Mouse (Mus musculus) thymus, adult 2 months (tissue): ENCODE data around the gene Ikzf3. TPM values are rescaled to one million over a fixed set of nuclear protein-coding genes. Genes with fewer than 3 reads are reported as not detected.

Source experiments
- DNase-seq: peaks from one replicate; pipeline ENCODE4 v3.0.0; 2021
- H3K27ac ChIP-seq: fragments of 200-500 bp; 2 replicates; pipeline ENCODE4 v1.5.1; 2012; ENCODE audit warnings: low read length, control low read depth; ENCODE audit not compliant: control insufficient read depth, insufficient read depth
- H3K27me3 ChIP-seq: fragments of 200-500 bp; 2 replicates; pipeline ENCODE4 v1.6.1; 2012; ENCODE audit warnings: mild to moderate bottlenecking, low read length, moderate library complexity, mixed read lengths; ENCODE audit not compliant: control insufficient read depth, insufficient read depth
- H3K36me3 ChIP-seq: fragments of 200-500 bp; 2 replicates; pipeline ENCODE4 v1.6.1; 2012; ENCODE audit warnings: mild to moderate bottlenecking, low read length, moderate library complexity; ENCODE audit not compliant: control insufficient read depth, insufficient read depth
- H3K4me1 ChIP-seq: fragments of 200-500 bp; replicated peaks from 2 replicates; pipeline ENCODE4 v1.6.1; 2012; ENCODE audit warnings: low read length; ENCODE audit not compliant: control insufficient read depth, insufficient read depth
- H3K4me3 ChIP-seq: fragments of 200-500 bp; 2 replicates; pipeline ENCODE4 v1.5.1; 2012; ENCODE audit warnings: mild to moderate bottlenecking, low read length, control low read depth, moderate library complexity; ENCODE audit not compliant: control insufficient read depth, insufficient read depth
- CTCF ChIP-seq: fragments of 200-500 bp; IDR thresholded peaks from 2 replicates; pipeline ENCODE4 v1.5.1; 2012; ENCODE audit warnings: mild to moderate bottlenecking, control low read depth, low read length, moderate library complexity, borderline replicate concordance; ENCODE audit not compliant: control insufficient read depth, poor library complexity, insufficient read depth; ENCODE audit errors: extremely low read depth
- POLR2A ChIP-seq: fragments of 200-500 bp; IDR thresholded peaks from 2 replicates; pipeline ENCODE4 v1.6.1; 2012; ENCODE audit warnings: mild to moderate bottlenecking, low read length, control low read depth, moderate library complexity; ENCODE audit not compliant: control insufficient read depth, poor library complexity, insufficient read depth; ENCODE audit errors: extremely low read depth
- WGBS: fragments of 180-500 bp; shearing (Covaris S2); methylation state at CpG from one replicate; pipeline ENCODE4 v1.1.7; 2018; 5-methylcytosine and 5-hydroxymethylcytosine counted together
- polyA plus RNA-seq: library from polyadenylated mRNA; depleted of rRNA; stranded (reverse); fragments of >200 nt; gene quantifications from 2 replicates; pipeline ENCODE4 v1.2.3, GENCODE M21; 2012

Gene Ikzf3
- polyA plus RNA-seq, 1 experiment, result 143 TPM

- TF ChIP-seq CTCF, result no peak
- TF ChIP-seq POLR2A, result no peak
- Histone ChIP-seq H3K36me3 (peaks cover 9% of the 10 kb centered on the region; the same call in 1 of the 2 replicates), H3K27ac (peak overlapping the region; percentile 97), H3K4me1 (peaks cover 23% of the 10 kb centered on the region), H3K4me3 (peak overlapping the region; percentile 67), H3K27me3 (no peaks in the 10 kb centered on the region)
- WGBS, result 4% methylated on average over 16 of the region's 16 CpGs
- DNase-seq, result no peak
Observed at GRCm38 (mm10) chr11:98544890-98545677, 747 bp downstream of the Ikzf3 start.

- peaks cover 9% of the 10 kb centered on the region; the same call in 1 of the 2 replicates for H3K36me3 ChIP-seq
- 98% methylated on average over 1 of the region's 1 CpGs for WGBS
- H3K4me1 ChIP-seq, result peaks cover 19% of the 10 kb centered on the region
- no peak overlapping the region for H3K4me3 ChIP-seq
- no peak for TF ChIP-seq CTCF
- no peak for DNase-seq
- no peaks in the 10 kb centered on the region for H3K27me3 ChIP-seq
- no peak overlapping the region for H3K27ac ChIP-seq
Observed at GRCm38 (mm10) chr11:98543414-98543813, 2.4 kb downstream of the Ikzf3 start.

- DNase-seq, result no peak
- Histone ChIP-seq H3K4me1 (peaks cover 17% of the 10 kb centered on the region), H3K4me3 (no peak overlapping the region), H3K27ac (peak overlapping the region; percentile 44; the same call in 1 of the 2 replicates), H3K27me3 (no peaks in the 10 kb centered on the region), H3K36me3 (peaks cover 9% of the 10 kb centered on the region; the same call in 1 of the 2 replicates)
- 71% methylated on average over 8 of the region's 8 CpGs for WGBS
- TF ChIP-seq CTCF, result no peak
- no peak for TF ChIP-seq POLR2A
Observed at GRCm38 (mm10) chr11:98542553-98542952, 3.3 kb downstream of the Ikzf3 start.

GRCm38 (mm10) chr11:98540319-98540718 lies 5.5 kb downstream of the Ikzf3 start:
- DNase-seq, result no peak
- H3K4me3 ChIP-seq, result no peak overlapping the region
- WGBS, result 88% methylated on average over 5 of the region's 5 CpGs

GRCm38 (mm10) chr11:98537480-98538034 lies 8.3 kb downstream of the Ikzf3 start:
- no peaks in the 10 kb centered on the region for H3K27me3 ChIP-seq
- H3K4me1 ChIP-seq, result peaks cover 18% of the 10 kb centered on the region
- TF ChIP-seq POLR2A (no peak), CTCF (no peak)
- no peak overlapping the region for H3K27ac ChIP-seq
- H3K36me3 ChIP-seq, result peaks cover 9% of the 10 kb centered on the region
- no peak for DNase-seq
- no peak overlapping the region for H3K4me3 ChIP-seq

More at GRCm38 (mm10) chr11:98540319-98540718, 5.5 kb downstream of the Ikzf3 start:
- H3K36me3 ChIP-seq, result peaks cover 9% of the 10 kb centered on the region; the same call in 1 of the 2 replicates
- TF ChIP-seq CTCF (no peak), POLR2A (no peak)
- H3K27me3 ChIP-seq, result no peaks in the 10 kb centered on the region
- H3K4me1 ChIP-seq, result peaks cover 9% of the 10 kb centered on the region
- H3K27ac ChIP-seq, result no peak overlapping the region

- peaks cover 31% of the 10 kb centered on the region for H3K4me1 ChIP-seq
- no peaks in the 10 kb centered on the region for H3K27me3 ChIP-seq
- H3K27ac ChIP-seq, result peak overlapping the region; percentile 98
- peaks cover 5% of the 10 kb centered on the region; the same call in 1 of the 2 replicates for H3K36me3 ChIP-seq
- H3K4me3 ChIP-seq, result no peak overlapping the region
- TF ChIP-seq POLR2A, result no peak
- no peak for TF ChIP-seq CTCF
- peak; percentile 71 for DNase-seq
- WGBS, result 11% methylated on average over 10 of the region's 10 CpGs
Observed at GRCm38 (mm10) chr11:98526824-98527461, 18.9 kb downstream of the Ikzf3 start.
